Mouse (Mus musculus) liver, embryonic 14.5 days (tissue): ENCODE results near the gene Fbxo47. TPM values are rescaled to one million over a fixed set of nuclear protein-coding genes. Genes with fewer than 3 reads are reported as not detected.

Experiments
- ATAC-seq: fragments of 200-750 bp; cut with Nextera tagmentation; 2 replicates; pipeline ENCODE4 v1.8.0; 2017; ENCODE audit warnings: moderate number of reproducible peaks, mild to moderate bottlenecking, moderate library complexity; ENCODE audit not compliant: insufficient read depth
- DNase-seq, 3 experiments: peaks; one replicate each; pipeline ENCODE4 v3.0.0-alpha.2; 2012 to 2013; ENCODE audit warnings: low read depth in 3 of 3, low spot score in 3 of 3
- H3K27ac ChIP-seq: fragments of 300-500 bp; sonication (generic); 2 replicates; pipeline ENCODE4 v1.5.1; 2014; ENCODE audit warnings: moderate library complexity, mild to moderate bottlenecking, control low read depth, inconsistent platforms
- H3K27me3 ChIP-seq: fragments of 300-500 bp; sonication (generic); 2 replicates; pipeline ENCODE4 v1.6.1; 2014; ENCODE audit warnings: mild to moderate bottlenecking, low read length, moderate library complexity; ENCODE audit not compliant: control insufficient read depth, insufficient read depth
- H3K36me3 ChIP-seq: fragments of 300-500 bp; sonication (generic); replicated peaks from 2 replicates; pipeline ENCODE4 v1.6.1; 2014; ENCODE audit warnings: low read depth; ENCODE audit not compliant: control insufficient read depth, insufficient read depth
- H3K4me1 ChIP-seq, 2 experiments: fragments of 200-500 bp in 1 of 2; fragments of 300-500 bp in 1 of 2; sonication (generic) in 1 of 2; replicated peaks; 2 replicates each; pipeline ENCODE4 v1.6.1; 2012 to 2014; ENCODE audit warnings: antibody characterized with exemption in 1 of 2, inconsistent platforms in 1 of 2, low read length in 1 of 2; ENCODE audit not compliant: control insufficient read depth in 2 of 2, insufficient read depth in 2 of 2
- H3K4me2 ChIP-seq: fragments of 300-500 bp; sonication (generic); 2 replicates; pipeline ENCODE4 v1.6.1; 2014; ENCODE audit warnings: low read depth, mild to moderate bottlenecking, control low read depth, moderate library complexity
- H3K4me3 ChIP-seq, 2 experiments: fragments of 200-500 bp in 1 of 2; fragments of 300-500 bp in 1 of 2; sonication (generic) in 1 of 2; 2 replicates each; pipeline ENCODE4 v1.5.1; 2012 to 2014; ENCODE audit warnings: low read depth in 2 of 2, low read length in 2 of 2, mild to moderate bottlenecking in 2 of 2, control low read depth in 1 of 2, inconsistent platforms in 1 of 2, moderate library complexity in 1 of 2; ENCODE audit not compliant: insufficient read depth in 1 of 2
- H3K9ac ChIP-seq: fragments of 300-500 bp; sonication (generic); replicated peaks from 2 replicates; pipeline ENCODE4 v1.6.1; 2014; ENCODE audit warnings: mild to moderate bottlenecking, control low read depth, moderate library complexity
- H3K9me3 ChIP-seq: fragments of 300-500 bp; sonication (generic); 2 replicates; pipeline ENCODE4 v1.6.1; 2016; ENCODE audit warnings: low read length, mixed read lengths; ENCODE audit not compliant: control insufficient read depth
- CTCF ChIP-seq: IDR thresholded peaks from 2 replicates; pipeline ENCODE4 v1.5.1; 2016; ENCODE audit warnings: antibody characterized with exemption, low read depth, control low read depth
- EP300 ChIP-seq: IDR thresholded peaks from 2 replicates; pipeline ENCODE4 v1.6.1; 2016; ENCODE audit warnings: antibody characterized with exemption, low read depth
- WGBS: fragments of 180-500 bp; shearing (Covaris S2); extraction: QIAGEN DNeasy Blood & Tissue Kit; methylation state at CpG from one replicate; pipeline ENCODE4 v1.1.7; 2014; ENCODE audit not compliant: insufficient replicate concordance; 5-methylcytosine and 5-hydroxymethylcytosine counted together
- polyA plus RNA-seq, 2 experiments: library from polyadenylated mRNA; depleted of rRNA in 1 of 2; stranded (reverse) in 1 of 2; unstranded in 1 of 2; fragments of >200 nt; fragmentation: Nextera tagmentation in 1 of 2; extraction: Ambion mirVana in 1 of 2; gene quantifications; 2 replicates each; pipeline versions ENCODE4 v1.2.1 to v1.2.3; 2012 to 2014

Fbxo47 gene
- polyA plus RNA-seq, 2 experiments = 0.30 to 0.51 TPM

DNA sequence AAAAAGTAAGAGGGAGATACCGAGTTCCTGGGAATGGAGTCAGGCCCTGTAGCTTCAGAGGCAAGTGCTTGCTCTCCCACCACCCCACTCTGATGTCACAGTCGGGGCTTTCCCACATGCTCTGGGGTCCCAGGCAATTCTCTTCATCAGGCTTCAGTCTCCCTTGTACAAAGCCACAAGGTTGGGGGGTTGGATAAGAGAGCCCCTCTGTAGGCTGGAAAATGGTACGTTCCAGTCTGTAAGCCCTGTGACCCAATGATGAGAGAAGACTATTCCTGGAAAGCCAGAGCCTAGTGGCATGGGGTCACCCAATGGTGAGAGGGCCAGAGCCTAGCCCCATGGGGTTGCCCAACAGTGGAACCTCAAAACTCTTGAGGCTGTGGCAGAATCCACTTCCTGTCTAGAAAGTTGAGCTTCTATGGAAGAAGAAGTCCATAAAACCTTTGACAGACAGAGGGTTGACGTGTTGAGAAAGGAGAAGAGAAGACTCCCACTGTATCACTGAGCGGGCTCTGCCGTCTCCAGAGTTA, 32.1 kb upstream of the Fbxo47 start:
- ATAC-seq = no peak
- TF ChIP-seq EP300 = no peak
- TF ChIP-seq CTCF = no peak
- Histone ChIP-seq H3K4me3 (no peak overlapping the region), H3K4me1 (no peaks in the 10 kb centered on the region), H3K27ac (no peak overlapping the region), H3K4me2 (no peak overlapping the region), H3K27me3 (no peaks in the 10 kb centered on the region), H3K36me3 (no peaks in the 10 kb centered on the region), H3K9ac (no peak overlapping the region), H3K9me3 (no peaks in the 10 kb centered on the region)
- 64% methylated on average over 6 of the region's 6 CpGs for WGBS
- no peak for DNase-seq

GRCm38 (mm10) chr11:97915471-97915870, 31.5 kb upstream of the Fbxo47 start:
- Histone ChIP-seq H3K36me3 (no peaks in the 10 kb centered on the region), H3K4me3 (no peak overlapping the region), H3K4me2 (no peak overlapping the region), H3K9me3 (no peaks in the 10 kb centered on the region), H3K27ac (no peak overlapping the region), H3K4me1 (no peaks in the 10 kb centered on the region), H3K9ac (no peak overlapping the region), H3K27me3 (no peaks in the 10 kb centered on the region)
- DNase-seq = no peak
- ATAC-seq = no peak
- WGBS = 52% methylated on average over 2 of the region's 2 CpGs
- no peak for TF ChIP-seq CTCF
- no peak for TF ChIP-seq EP300

- no peak for DNase-seq
- Histone ChIP-seq H3K4me1 (no peaks in the 10 kb centered on the region), H3K4me3 (no peak overlapping the region), H3K27ac (no peak overlapping the region), H3K36me3 (no peaks in the 10 kb centered on the region), H3K9me3 (no peaks in the 10 kb centered on the region), H3K27me3 (no peaks in the 10 kb centered on the region), H3K9ac (no peak overlapping the region), H3K4me2 (no peak overlapping the region)
- 63% methylated on average over 14 of the region's 14 CpGs for WGBS
- TF ChIP-seq EP300 = no peak
- no peak for TF ChIP-seq CTCF
- no peak for ATAC-seq
Measured at GRCm38 (mm10) chr11:97913111-97913510, 29.2 kb upstream of the Fbxo47 start.

DNA sequence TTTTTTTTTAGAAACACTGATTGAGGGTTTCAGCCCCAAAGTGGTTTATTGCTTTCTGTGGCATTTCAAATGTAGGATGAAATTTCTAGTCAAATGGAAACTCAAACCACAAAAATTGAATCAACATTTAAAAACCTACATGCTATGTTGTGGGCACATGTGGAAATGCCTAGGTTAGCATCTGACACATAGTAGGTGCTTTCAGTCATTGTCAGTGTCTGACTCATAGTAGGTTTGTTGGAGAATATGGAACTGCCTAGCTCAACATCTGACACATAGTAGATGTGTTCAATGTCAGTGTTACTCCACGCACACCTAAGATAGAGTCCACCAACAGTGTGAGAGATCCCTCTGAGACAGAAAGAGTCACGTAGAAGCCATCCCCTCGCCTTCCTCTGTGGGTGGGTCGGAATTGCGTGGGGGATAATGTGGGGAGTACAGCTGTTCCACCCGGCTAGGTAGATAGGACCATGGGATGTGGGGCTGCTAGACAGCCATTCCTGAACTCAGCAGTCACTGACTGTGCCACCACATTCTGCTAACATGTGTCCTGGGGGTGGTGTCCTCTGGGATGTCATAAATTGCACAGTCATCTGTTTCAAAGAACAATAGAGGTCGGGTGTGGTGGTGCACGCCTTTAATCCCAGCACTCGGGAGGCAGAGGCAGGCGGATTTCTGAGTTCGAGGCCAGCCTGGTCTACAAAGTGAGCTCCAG, 24.8 kb upstream of the Fbxo47 start:
- Histone ChIP-seq H3K27ac (no peak overlapping the region), H3K36me3 (no peaks in the 10 kb centered on the region), H3K9me3 (no peaks in the 10 kb centered on the region), H3K9ac (no peak overlapping the region), H3K4me1 (no peaks in the 10 kb centered on the region), H3K4me3 (no peak overlapping the region), H3K27me3 (no peaks in the 10 kb centered on the region), H3K4me2 (no peak overlapping the region)
- TF ChIP-seq CTCF (no peak), EP300 (no peak)
- DNase-seq = no peak
- ATAC-seq = no peak
- 59% methylated on average over 11 of the region's 11 CpGs for WGBS

- 54% methylated on average over 5 of the region's 5 CpGs for WGBS
- no peak overlapping the region for H3K27ac ChIP-seq
- H3K4me2 ChIP-seq = no peak overlapping the region
- no peaks in the 10 kb centered on the region for H3K9me3 ChIP-seq
- H3K4me1 ChIP-seq = no peaks in the 10 kb centered on the region
- H3K36me3 ChIP-seq = no peaks in the 10 kb centered on the region
- TF ChIP-seq CTCF = no peak
- no peak for TF ChIP-seq EP300
- ATAC-seq (no peak), DNase-seq (no peak)
- no peak overlapping the region for H3K9ac ChIP-seq
- H3K4me3 ChIP-seq = no peak overlapping the region
- H3K27me3 ChIP-seq = no peaks in the 10 kb centered on the region
Measured at GRCm38 (mm10) chr11:97907935-97908334, 24.0 kb upstream of the Fbxo47 start.
